Comparison of ENCODE assay signal across 29 mouse cellular contexts in genomic region chr14:114694930-114695329, GRCm38 (mm10).
"Had no signal": no experiment of that assay in that cellular context is flagged by ENCODE, and none has a peak within 500 bp of the region (broad histone marks: within the 10 kb centered on the region; RNA-seq: fewer than 3 reads in every experiment).

No protein-coding gene starts in this region.

- H3K4me1 ChIP-seq: limb, embryonic 10.5 days; limb, embryonic 12.5 days; limb, embryonic 13.5 days; limb, embryonic 15.5 days; liver, embryonic 12.5 days; liver, embryonic 13.5 days; liver, embryonic 15.5 days; megakaryocyte, embryonic 14.5 days; midbrain, embryonic 10.5 days; midbrain, embryonic 12.5 days; midbrain, embryonic 13.5 days; midbrain, embryonic 15.5 days; neural tube, embryonic 12.5 days; neural tube, embryonic 13.5 days had no signal

- DNase-seq: left cerebral cortex, postnatal 4 days; liver; liver, embryonic 13.5 days; liver, postnatal 0 days; lung, adult 18-20 months; lung, adult 2 months; lung, postnatal 10 days; lung, postnatal 36 days; midbrain, embryonic 14.5 days had no signal

- ATAC-seq: liver, embryonic 12.5 days; liver, postnatal 0 days; midbrain, embryonic 13.5 days; midbrain, embryonic 15.5 days; midbrain, embryonic 16.5 days had no signal

- H3K27ac ChIP-seq: left cerebral cortex, adult 2 months; limb, embryonic 10.5 days; limb, embryonic 12.5 days; limb, embryonic 13.5 days; limb, embryonic 15.5 days; liver, embryonic 12.5 days; liver, embryonic 13.5 days; liver, embryonic 14.5 days; liver, embryonic 15.5 days; macrophage; midbrain, embryonic 10.5 days; midbrain, embryonic 12.5 days; midbrain, embryonic 13.5 days; midbrain, embryonic 15.5 days; neural tube, embryonic 12.5 days; neural tube, embryonic 13.5 days had no signal

- H3K9ac ChIP-seq: limb, embryonic 12.5 days; limb, embryonic 13.5 days; limb, embryonic 15.5 days; liver, embryonic 12.5 days; liver, embryonic 13.5 days; liver, embryonic 14.5 days; liver, embryonic 15.5 days; liver, postnatal 0 days; midbrain, embryonic 12.5 days; midbrain, embryonic 13.5 days; midbrain, embryonic 15.5 days; neural tube, embryonic 12.5 days; neural tube, embryonic 13.5 days had no signal

- H3K4me3 ChIP-seq: left cerebral cortex, adult 2 months; limb, embryonic 10.5 days; limb, embryonic 12.5 days; limb, embryonic 13.5 days; limb, embryonic 15.5 days; liver, embryonic 12.5 days; liver, embryonic 13.5 days; liver, embryonic 15.5 days; megakaryocyte, embryonic 14.5 days; midbrain, embryonic 10.5 days; midbrain, embryonic 12.5 days; midbrain, embryonic 13.5 days; midbrain, embryonic 15.5 days; myocyte; neural tube, embryonic 12.5 days; neural tube, embryonic 13.5 days had no signal

- H3K9me3 ChIP-seq: limb, embryonic 10.5 days; limb, embryonic 12.5 days; limb, embryonic 13.5 days; limb, embryonic 15.5 days; liver, embryonic 12.5 days; liver, embryonic 13.5 days; liver, embryonic 15.5 days; midbrain, embryonic 10.5 days; midbrain, embryonic 12.5 days; midbrain, embryonic 13.5 days; midbrain, embryonic 15.5 days; neural tube, embryonic 12.5 days; neural tube, embryonic 13.5 days had no signal

- H3K27me3 ChIP-seq: limb, embryonic 12.5 days; limb, embryonic 13.5 days; limb, embryonic 15.5 days; liver, embryonic 12.5 days; liver, embryonic 13.5 days; liver, embryonic 15.5 days; megakaryocyte, embryonic 14.5 days; midbrain, embryonic 12.5 days; midbrain, embryonic 13.5 days; midbrain, embryonic 15.5 days; neural tube, embryonic 12.5 days; neural tube, embryonic 13.5 days had no signal

- H3K36me3 ChIP-seq: limb, embryonic 10.5 days; limb, embryonic 12.5 days; limb, embryonic 13.5 days; limb, embryonic 15.5 days; liver, embryonic 12.5 days; liver, embryonic 13.5 days; liver, embryonic 15.5 days; midbrain, embryonic 10.5 days; midbrain, embryonic 12.5 days; midbrain, embryonic 13.5 days; midbrain, embryonic 15.5 days; neural tube, embryonic 12.5 days; neural tube, embryonic 13.5 days had no signal

- H3K4me2 ChIP-seq: limb, embryonic 12.5 days; limb, embryonic 13.5 days; limb, embryonic 15.5 days; liver, embryonic 11.5 days; liver, embryonic 12.5 days; liver, embryonic 13.5 days; liver, embryonic 15.5 days; midbrain, embryonic 11.5 days; midbrain, embryonic 12.5 days; midbrain, embryonic 13.5 days; midbrain, embryonic 15.5 days; neural tube, embryonic 12.5 days; neural tube, embryonic 13.5 days had no signal
